Mouse (Mus musculus): ENCODE results near the gene Gid8. TPM values are rescaled to one million over a fixed set of nuclear protein-coding genes. Genes with fewer than 3 reads are reported as not detected.

Gid8 gene
- polyA plus RNA-seq (2017; shearing (Covaris generic)): 27.6 TPM

DNA sequence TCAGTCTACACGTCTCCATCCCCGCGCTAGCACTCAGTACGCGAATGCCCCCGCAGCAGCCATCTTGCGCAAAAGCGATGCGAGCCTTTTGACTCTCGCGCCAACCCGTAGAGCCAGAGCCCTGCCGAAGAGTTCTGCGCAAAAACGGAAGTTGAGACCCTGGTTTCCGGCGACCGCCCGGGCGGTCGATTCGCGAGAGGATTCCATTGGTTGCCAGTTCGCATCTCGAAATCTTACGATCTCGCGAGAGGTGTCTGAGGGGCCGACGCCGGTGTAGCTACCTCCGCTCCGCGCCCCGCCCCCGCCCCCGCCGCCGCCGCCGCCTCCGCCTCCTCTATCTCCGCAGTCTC, at the start of gene Gid8, which contains the start of gene Dido1:
Gene Gid8 (plus strand): TSS at position 195 of the 350 bp plus-strand sequence.
Gene Dido1 (minus strand): TSS at position 77 of the 350 bp plus-strand sequence.

GRCm38 (mm10) chr2:180724585-180725413, 14.9 kb downstream of the Gid8 start, which contains the start of gene Slc17a9:
Slc17a9 (plus strand) TSS chr2:180725263.

Other genes starting within 250 kb of the Gid8 start
- gene Ntsr1, start 210.1 kb upstream of the Gid8 start, polyA plus RNA-seq (2017; shearing (Covaris generic)): not detected
- 42.1 TPM for gene Mrgbp, start 128.8 kb upstream of the Gid8 start, polyA plus RNA-seq (2017; shearing (Covaris generic))
- gene Ogfr, start 120.9 kb upstream of the Gid8 start, polyA plus RNA-seq (2017; shearing (Covaris generic)): 91.9 TPM
- gene Col9a3, start 112.3 kb upstream of the Gid8 start, polyA plus RNA-seq (2017; shearing (Covaris generic)): 2.9 TPM
- gene Tcfl5, start 67.4 kb upstream of the Gid8 start, polyA plus RNA-seq (2017; shearing (Covaris generic)): not detected
- 79.5 TPM for gene Dido1, start 118 bp upstream of the Gid8 start, polyA plus RNA-seq (2017; shearing (Covaris generic))
- 94.0 TPM for gene Slc17a9, start 15.1 kb downstream of the Gid8 start, polyA plus RNA-seq (2017; shearing (Covaris generic))
- not detected for gene Bhlhe23, start 66.8 kb downstream of the Gid8 start, polyA plus RNA-seq (2017; shearing (Covaris generic))
- gene Ythdf1, start 210.8 kb downstream of the Gid8 start, polyA plus RNA-seq (2017; shearing (Covaris generic)): 6.1 TPM
- gene Birc7, start 218.9 kb downstream of the Gid8 start, polyA plus RNA-seq (2017; shearing (Covaris generic)): not detected
- gene Nkain4, start 244.6 kb downstream of the Gid8 start, polyA plus RNA-seq (2017; shearing (Covaris generic)): not detected

Measured in CD4-positive, CD25-positive, alpha-beta regulatory T cell, adult 9 weeks (primary cell).